Mouse (Mus musculus) granulocyte monocyte progenitor cell, adult 5-6 weeks (primary cell): ENCODE data around the gene Ggact. TPM values are rescaled to one million over a fixed set of nuclear protein-coding genes. Genes with fewer than 3 reads are reported as not detected.

Experiments
- ATAC-seq: replicated peaks from 2 replicates; pipeline ENCODE4 v1.8.0; 2016; ENCODE audit warnings: mild to moderate bottlenecking, moderate TSS enrichment, inconsistent platforms; ENCODE audit not compliant: poor library complexity, severe bottlenecking
- total RNA-seq, 2 experiments: library from RNA; stranded (forward) in 1 of 2; stranded (reverse) in 1 of 2; fragments of 200-712, 200-1000 nt in 1 of 2; fragments of >200 nt in 1 of 2; fragmentation: Nextera tagmentation in 1 of 2; gene quantifications; 2 replicates each; pipeline ENCODE4 v1.2.3; 2014 to 2017

Gene Ggact
- total RNA-seq, 2 experiments from 2014 or later = 0.31 to 2.2 TPM

GRCm38 (mm10) chr14:122872612-122873011 lies 40.9 kb downstream of the Ggact start:
- no peak for ATAC-seq

- no peak for ATAC-seq
These were observed 41.5 kb downstream of the Ggact start for GRCm38 (mm10) chr14:122871841-122872580.

- no peak for ATAC-seq
These were observed 43.7 kb downstream of the Ggact start for GRCm38 (mm10) chr14:122869831-122870230.

GRCm38 (mm10) chr14:122867531-122868285 lies 45.8 kb downstream of the Ggact start:
- no peak for ATAC-seq

- no peak for ATAC-seq
These were observed 48.0 kb downstream of the Ggact start for GRCm38 (mm10) chr14:122865462-122866129.

- ATAC-seq = no peak
These were observed 50.9 kb downstream of the Ggact start for GRCm38 (mm10) chr14:122862623-122863022.

- no peak for ATAC-seq
These were observed 53.8 kb downstream of the Ggact start for GRCm38 (mm10) chr14:122859792-122860191.

- no peak for ATAC-seq
These were observed 61.0 kb downstream of the Ggact start for GRCm38 (mm10) chr14:122852506-122853057.

- ATAC-seq = no peak
These were observed 76.5 kb downstream of the Ggact start for GRCm38 (mm10) chr14:122837018-122837417.

- no peak for ATAC-seq
These were observed 77.3 kb downstream of the Ggact start for GRCm38 (mm10) chr14:122836221-122836620.

- ATAC-seq = no peak
These were observed 77.9 kb downstream of the Ggact start for GRCm38 (mm10) chr14:122835487-122836190.

GRCm38 (mm10) chr14:122834753-122835152 lies 78.8 kb downstream of the Ggact start:
- ATAC-seq = no peak

GRCm38 (mm10) chr14:122833666-122834065 lies 79.9 kb downstream of the Ggact start:
- ATAC-seq = no peak

- no peak for ATAC-seq
These were observed 83.1 kb downstream of the Ggact start for GRCm38 (mm10) chr14:122830433-122830832.

- no peak for ATAC-seq
These were observed 88.1 kb downstream of the Ggact start for GRCm38 (mm10) chr14:122825464-122825863.

- ATAC-seq = no peak
These were observed 89.8 kb downstream of the Ggact start for GRCm38 (mm10) chr14:122823791-122824190.

GRCm38 (mm10) chr14:122821002-122821401 lies 92.6 kb downstream of the Ggact start:
- no peak for ATAC-seq

GRCm38 (mm10) chr14:122800296-122800695 lies 113.3 kb downstream of the Ggact start:
- no peak for ATAC-seq

- ATAC-seq = no peak
These were observed 120.2 kb downstream of the Ggact start for GRCm38 (mm10) chr14:122793368-122793767.

GRCm38 (mm10) chr14:122790111-122790510 lies 123.4 kb downstream of the Ggact start:
- no peak for ATAC-seq
